Mouse (Mus musculus): ENCODE measurements around the gene Papss2. TPM values are rescaled to one million over a fixed set of nuclear protein-coding genes. Genes with fewer than 3 reads are reported as not detected.
A peak's percentile ranks its signal among the peaks of the same experiment; 100 is the strongest.

Papss2 gene
- total RNA-seq (2014; fragmentation: Nextera tagmentation) (0.82 and 0.96 TPM in 2 replicates), total RNA-seq (2017) (0.38 and 0.61 TPM in 2 replicates)

DNA sequence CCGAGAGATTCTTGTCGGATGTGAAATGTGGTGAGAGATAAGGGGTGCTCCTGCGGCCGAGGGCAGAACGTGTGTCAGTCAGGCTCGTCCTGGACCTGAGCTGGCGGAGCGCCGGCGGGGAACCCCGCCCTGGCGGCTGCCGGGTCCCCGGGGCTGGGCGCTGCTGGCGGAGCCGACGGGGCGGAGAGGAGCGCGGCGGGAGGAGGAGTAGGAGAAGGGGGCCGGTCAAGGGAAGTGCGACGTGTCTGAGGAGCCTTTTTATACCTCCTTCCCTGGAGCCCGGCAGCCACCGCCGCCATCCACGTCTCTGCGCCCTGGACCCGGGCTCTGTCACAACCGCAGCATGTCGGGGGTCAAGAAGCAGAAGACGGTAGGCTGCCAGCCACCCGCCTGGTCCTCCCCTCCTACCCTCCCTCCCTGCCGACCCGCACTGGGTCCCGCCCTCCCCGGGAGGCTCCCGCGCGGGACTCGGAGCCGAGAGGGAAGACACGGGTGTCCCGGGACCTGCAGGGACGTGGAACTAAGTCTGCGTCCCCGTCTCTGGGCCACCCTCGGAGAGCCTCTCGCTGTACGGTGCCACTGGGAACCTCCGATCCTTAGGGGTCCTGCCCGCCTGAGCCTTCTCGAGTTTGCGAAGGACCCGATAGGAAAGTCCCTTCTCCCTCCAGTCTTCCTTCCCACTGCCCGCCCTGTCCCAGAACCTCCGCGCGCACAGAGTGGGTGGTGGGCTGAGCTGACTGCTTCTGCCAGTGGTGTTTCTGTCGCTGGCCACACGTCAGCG is at the start of gene Papss2:
Gene Papss2 (plus strand): TSS at position 285 of the 781 bp plus-strand sequence.
- ATAC-seq (replicated peaks; ENCODE audit: low FRiP score, low TSS enrichment, poor library complexity, severe bottlenecking), result peak; percentile 77

- ATAC-seq (replicated peaks; ENCODE audit: low FRiP score, low TSS enrichment, poor library complexity, severe bottlenecking), result no peak
Measured at GRCm38 (mm10) chr19:32547396-32547795, 48.2 kb upstream of the Papss2 start.

- no peak for ATAC-seq (replicated peaks; ENCODE audit: low FRiP score, low TSS enrichment, poor library complexity, severe bottlenecking)
Measured at GRCm38 (mm10) chr19:32548202-32548601, 47.4 kb upstream of the Papss2 start.

GRCm38 (mm10) chr19:32550446-32550845 is 45.1 kb upstream of the Papss2 start:
- no peak for ATAC-seq (replicated peaks; ENCODE audit: low FRiP score, low TSS enrichment, poor library complexity, severe bottlenecking)

- no peak for ATAC-seq (replicated peaks; ENCODE audit: low FRiP score, low TSS enrichment, poor library complexity, severe bottlenecking)
Measured at GRCm38 (mm10) chr19:32551442-32551841, 44.1 kb upstream of the Papss2 start.

DNA sequence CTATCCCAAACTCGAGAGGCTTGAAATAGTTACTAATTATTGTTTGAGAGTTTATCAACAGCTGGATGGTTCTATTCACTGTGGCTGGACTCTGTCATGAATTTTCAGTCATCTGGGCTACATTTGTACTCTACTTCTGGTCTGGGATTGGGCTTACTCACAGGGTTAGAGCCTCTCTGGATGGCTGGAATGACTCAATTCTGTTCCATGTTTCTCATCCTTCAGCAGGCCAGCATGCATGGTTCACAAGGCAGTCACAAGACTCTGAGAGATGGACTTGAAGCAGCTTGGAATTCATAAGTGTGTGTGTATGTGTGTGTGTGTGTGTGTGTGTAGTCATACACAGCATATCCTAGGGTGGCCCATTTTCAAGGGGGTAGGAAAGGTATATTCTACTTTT is 43.5 kb upstream of the Papss2 start:
- ATAC-seq (replicated peaks; ENCODE audit: low FRiP score, low TSS enrichment, poor library complexity, severe bottlenecking), result no peak

DNA sequence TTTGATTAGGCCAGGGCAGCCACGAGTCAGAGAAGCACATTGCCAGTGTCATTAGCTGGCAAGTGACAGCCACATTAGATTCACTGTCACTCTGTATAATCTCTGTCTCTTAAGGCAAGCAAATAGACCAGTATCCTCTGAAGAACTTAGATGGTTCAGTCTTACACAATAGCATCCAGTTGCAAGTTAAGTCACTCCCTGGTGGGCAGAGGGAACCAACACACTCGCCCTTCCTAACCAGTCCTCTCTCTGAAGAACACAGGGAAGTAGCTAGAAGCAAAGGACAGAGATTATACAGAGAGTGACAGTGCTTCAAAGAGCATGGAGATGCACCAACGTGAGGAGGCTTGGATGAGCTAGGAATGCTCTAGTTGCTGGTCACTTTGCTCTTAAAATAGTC is 42.3 kb upstream of the Papss2 start:
- no peak for ATAC-seq (replicated peaks; ENCODE audit: low FRiP score, low TSS enrichment, poor library complexity, severe bottlenecking)

DNA sequence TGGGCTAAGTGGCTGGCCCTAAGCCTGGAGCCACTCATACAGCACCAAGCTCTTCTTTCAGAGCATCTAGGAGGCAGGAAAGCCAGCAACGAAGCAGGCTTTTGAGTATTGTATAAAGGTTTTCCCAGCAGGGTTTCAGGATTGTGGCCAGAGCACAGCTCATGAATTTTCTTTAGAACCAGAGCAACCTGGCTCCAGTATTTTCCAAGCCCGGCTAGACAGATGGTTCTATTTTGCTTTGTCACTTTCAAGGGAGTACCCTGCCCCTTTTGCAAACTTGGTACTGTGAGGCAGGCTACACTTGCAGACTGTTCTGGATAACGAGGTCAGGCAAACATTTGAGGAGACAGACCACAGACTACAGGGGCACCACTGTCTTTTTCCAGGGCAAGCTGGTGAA is 40.3 kb upstream of the Papss2 start:
- no peak for ATAC-seq (replicated peaks; ENCODE audit: low FRiP score, low TSS enrichment, poor library complexity, severe bottlenecking)

DNA sequence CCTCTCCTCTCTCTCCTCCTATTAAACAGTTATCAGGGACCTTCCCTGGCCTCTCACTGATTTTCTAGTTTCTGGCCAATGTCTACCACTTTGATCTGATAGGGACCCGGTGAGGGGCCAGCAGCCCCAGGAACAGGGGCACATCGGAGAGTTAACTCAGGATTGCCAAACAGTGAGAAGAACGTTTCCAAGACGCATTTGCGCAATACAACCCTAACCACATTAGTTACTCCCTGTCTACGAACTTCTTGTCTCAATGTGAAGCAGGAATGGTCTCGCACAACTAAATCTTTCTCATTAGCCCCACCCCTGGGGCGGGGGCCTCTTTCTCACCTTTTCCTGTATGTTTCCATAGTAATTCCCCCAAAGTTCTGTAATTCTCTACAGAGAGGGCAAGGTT is 28.6 kb upstream of the Papss2 start:
- no peak for ATAC-seq (replicated peaks; ENCODE audit: low FRiP score, low TSS enrichment, poor library complexity, severe bottlenecking)

GRCm38 (mm10) chr19:32567447-32567846 is 28.1 kb upstream of the Papss2 start:
- ATAC-seq (replicated peaks; ENCODE audit: low FRiP score, low TSS enrichment, poor library complexity, severe bottlenecking), result no peak

- ATAC-seq (replicated peaks; ENCODE audit: low FRiP score, low TSS enrichment, poor library complexity, severe bottlenecking), result no peak
Measured at GRCm38 (mm10) chr19:32568470-32568869, 27.1 kb upstream of the Papss2 start.

- peak; percentile 87 for ATAC-seq (replicated peaks; ENCODE audit: low FRiP score, low TSS enrichment, poor library complexity, severe bottlenecking)
Measured at GRCm38 (mm10) chr19:32568961-32569653, 26.5 kb upstream of the Papss2 start.

- ATAC-seq (replicated peaks; ENCODE audit: low FRiP score, low TSS enrichment, poor library complexity, severe bottlenecking), result peak; percentile 86
Measured at GRCm38 (mm10) chr19:32569725-32570124, 25.9 kb upstream of the Papss2 start.

GRCm38 (mm10) chr19:32572191-32572590 is 23.4 kb upstream of the Papss2 start:
- ATAC-seq (replicated peaks; ENCODE audit: low FRiP score, low TSS enrichment, poor library complexity, severe bottlenecking), result no peak

DNA sequence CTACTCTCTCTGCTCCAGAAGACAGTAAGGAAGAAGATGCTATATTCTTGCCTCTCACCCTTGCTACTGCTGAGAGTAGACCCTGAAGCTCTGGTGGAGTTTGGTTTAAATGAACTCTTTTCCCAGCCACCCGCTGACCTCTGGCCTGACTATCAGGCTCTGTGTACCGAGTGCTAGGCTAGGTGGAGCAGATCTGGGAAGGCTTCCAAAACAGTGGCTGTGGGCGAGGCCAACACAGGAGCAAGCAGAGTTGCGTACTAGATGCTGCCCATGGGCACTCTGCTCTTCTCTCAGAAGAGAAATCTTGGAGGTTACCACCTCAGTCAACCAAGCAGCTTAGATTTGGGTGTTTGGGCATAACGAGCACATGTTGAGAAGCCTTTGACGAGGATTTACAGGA is 22.3 kb upstream of the Papss2 start:
- peak; percentile 74 for ATAC-seq (replicated peaks; ENCODE audit: low FRiP score, low TSS enrichment, poor library complexity, severe bottlenecking)

DNA sequence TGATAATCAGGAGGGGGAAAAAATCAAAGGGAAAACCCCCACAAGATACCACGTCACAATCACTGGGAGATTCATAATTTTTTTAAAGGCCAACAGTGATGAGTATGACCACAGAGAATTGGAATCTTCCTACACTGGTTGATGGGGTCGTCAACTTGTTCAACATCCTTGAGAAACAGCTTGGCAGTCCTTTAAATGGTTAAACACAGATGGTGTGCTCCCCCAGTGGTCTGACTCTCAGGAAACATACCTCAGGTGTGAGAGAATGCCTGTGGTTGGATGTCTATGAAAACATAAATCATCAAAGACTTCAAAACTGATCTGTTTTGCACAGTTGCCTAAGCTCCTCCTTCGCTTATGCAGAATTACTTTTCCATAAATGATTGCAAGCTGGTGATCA is 20.7 kb upstream of the Papss2 start:
- no peak for ATAC-seq (replicated peaks; ENCODE audit: low FRiP score, low TSS enrichment, poor library complexity, severe bottlenecking)

DNA sequence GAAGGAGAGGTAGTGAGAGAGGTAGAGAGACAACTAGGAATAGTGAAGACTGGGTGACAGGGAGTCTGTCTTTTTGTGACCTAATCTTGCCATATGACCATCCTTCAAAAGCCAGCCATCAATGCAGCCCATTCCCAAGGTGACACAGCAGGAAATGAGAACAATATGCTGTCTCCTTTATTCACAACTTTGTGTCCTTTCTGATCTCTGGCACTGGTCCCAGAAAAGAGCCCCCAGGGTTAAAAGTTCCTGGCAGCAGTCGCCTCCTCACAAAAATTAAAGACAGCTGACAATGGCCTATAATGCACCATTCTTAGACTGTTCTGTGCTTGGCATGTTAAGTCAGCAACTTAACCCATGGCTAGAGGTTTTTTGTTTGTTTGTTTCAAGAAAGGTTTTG is 17.8 kb upstream of the Papss2 start:
- ATAC-seq (replicated peaks; ENCODE audit: low FRiP score, low TSS enrichment, poor library complexity, severe bottlenecking), result no peak

- no peak for ATAC-seq (replicated peaks; ENCODE audit: low FRiP score, low TSS enrichment, poor library complexity, severe bottlenecking)
Measured at GRCm38 (mm10) chr19:32583091-32583766, 12.4 kb upstream of the Papss2 start.

DNA sequence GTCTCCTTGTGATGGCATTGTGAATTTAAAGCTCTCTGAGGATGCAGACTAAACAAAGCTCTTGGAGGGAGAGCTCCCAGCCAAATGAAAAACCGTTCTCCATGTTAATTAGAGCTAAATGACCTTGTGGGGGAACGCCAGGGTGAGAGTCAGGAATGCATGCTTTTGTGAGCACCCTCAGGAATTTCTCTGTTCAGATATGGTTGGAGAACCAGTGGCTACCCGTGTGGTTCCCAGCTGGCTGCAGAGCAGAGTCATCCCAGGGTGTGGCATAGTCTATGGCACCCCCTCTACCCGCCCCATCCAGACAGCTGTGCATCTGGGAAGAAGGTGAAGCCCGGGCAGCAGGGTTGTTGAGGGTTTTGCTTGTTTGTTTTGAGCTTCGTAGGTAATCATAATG is 7.9 kb upstream of the Papss2 start:
- ATAC-seq (replicated peaks; ENCODE audit: low FRiP score, low TSS enrichment, poor library complexity, severe bottlenecking), result no peak

DNA sequence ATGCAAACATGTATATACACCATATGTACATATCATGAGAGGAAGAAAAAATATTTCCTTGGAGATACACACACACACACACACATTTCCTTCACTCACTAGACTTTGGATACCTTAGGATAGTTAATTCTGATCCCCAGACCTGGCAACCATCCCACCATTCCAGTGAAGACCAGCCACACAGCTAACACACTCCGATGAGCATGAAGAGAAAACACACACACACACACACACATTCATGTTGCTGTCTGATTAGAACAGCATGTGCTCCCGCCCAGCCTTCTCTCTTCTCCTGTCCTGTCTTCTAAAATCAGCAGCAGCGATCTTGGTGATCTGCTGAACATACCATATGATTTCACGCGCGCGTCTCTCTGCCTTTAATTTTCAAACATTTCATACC is 2.8 kb upstream of the Papss2 start:
- no peak for ATAC-seq (replicated peaks; ENCODE audit: low FRiP score, low TSS enrichment, poor library complexity, severe bottlenecking)

All from megakaryocyte-erythroid progenitor cell, adult 5-6 weeks (primary cell).